Mouse (Mus musculus) CH12.LX (cell line): ENCODE data around the gene Uvssa. TPM values are rescaled to one million over a fixed set of nuclear protein-coding genes. Genes with fewer than 3 reads are reported as not detected.
A peak's percentile ranks its signal among the peaks of the same experiment; 100 is the strongest.

Experiments used
- DNase-seq: peaks from one replicate; pipeline ENCODE4 v3.0.0-alpha.2; 2013; ENCODE audit errors: extremely low read depth
- H3K27ac ChIP-seq: 2 replicates; pipeline ENCODE4 v1.5.1; 2012; ENCODE audit warnings: low read depth, mild to moderate bottlenecking, control low read depth, moderate library complexity; ENCODE audit not compliant: insufficient read depth
- H3K27me3 ChIP-seq: replicated peaks from 2 replicates; pipeline ENCODE3; 2012; ENCODE audit warnings: inconsistent platforms
- H3K36me3 ChIP-seq, 2 experiments: replicated peaks in 1 of 2; 2 replicates each; pipeline versions ENCODE3 to v1.6.1; 2012; ENCODE audit warnings: inconsistent platforms in 1 of 2, low read length in 1 of 2, mild to moderate bottlenecking in 1 of 2, mixed read lengths in 1 of 2, moderate library complexity in 1 of 2; ENCODE audit not compliant: control insufficient read depth in 1 of 2, insufficient read depth in 1 of 2
- H3K4me1 ChIP-seq, 2 experiments: 2 replicates each; pipeline ENCODE4 v1.6.1; 2012; ENCODE audit warnings: inconsistent platforms in 1 of 2, moderate library complexity in 1 of 2; ENCODE audit not compliant: insufficient read depth in 2 of 2, control insufficient read depth in 1 of 2
- H3K4me2 ChIP-seq: 2 replicates; pipeline ENCODE4 v1.6.1; 2012; ENCODE audit warnings: low read depth, mild to moderate bottlenecking, control low read depth; ENCODE audit not compliant: poor library complexity, insufficient read depth, severe bottlenecking
- H3K4me3 ChIP-seq, 3 experiments: fragments of 150-350 bp in 1 of 3; sonication (generic) in 1 of 3; replicated peaks in 1 of 3; 2 replicates each; pipeline versions ENCODE3 to v1.5.1; 2011 to 2012; ENCODE audit warnings: low read depth in 2 of 3, low read length in 2 of 3, mild to moderate bottlenecking in 2 of 3, moderate library complexity in 2 of 3, control low read depth in 1 of 3, improper control_type of control experiment in 1 of 3, inconsistent platforms in 1 of 3, mixed read lengths in 1 of 3; ENCODE audit not compliant: poor library complexity in 1 of 3
- H3K79me2 ChIP-seq: replicated peaks from 2 replicates; pipeline ENCODE4 v1.6.1; 2012; ENCODE audit warnings: mild to moderate bottlenecking, moderate library complexity; ENCODE audit not compliant: control insufficient read depth, poor library complexity, insufficient read depth, severe bottlenecking; ENCODE audit errors: extremely low read depth
- H3K9ac ChIP-seq: 2 replicates; pipeline ENCODE4 v1.6.1; 2012; ENCODE audit warnings: low read depth, mild to moderate bottlenecking, control low read depth, moderate library complexity; ENCODE audit not compliant: insufficient read depth
- H3K9me3 ChIP-seq: replicated peaks from 2 replicates; pipeline ENCODE3; 2012; ENCODE audit warnings: low read length, inconsistent platforms, mixed read lengths
- BHLHE40 ChIP-seq: IDR thresholded peaks from 2 replicates; pipeline ENCODE4 v1.6.1; 2011; ENCODE audit warnings: mild to moderate bottlenecking, low read depth, low read length, improper control_type of control experiment
- CHD1 ChIP-seq: IDR thresholded peaks from 2 replicates; pipeline ENCODE4 v1.6.1; 2012; ENCODE audit warnings: low read depth, low read length, improper control_type of control experiment, inconsistent platforms
- CTCF ChIP-seq, 2 experiments: IDR thresholded peaks in 1 of 2; conservative IDR thresholded peaks in 1 of 2; 2 replicates each; pipeline ENCODE4 v1.5.1; 2011 to 2012; ENCODE audit warnings: low read depth in 2 of 2, low read length in 2 of 2, improper control_type of control experiment in 1 of 2, inconsistent platforms in 1 of 2, mild to moderate bottlenecking in 1 of 2, moderate library complexity in 1 of 2
- E2F4 ChIP-seq: IDR thresholded peaks from 2 replicates; pipeline ENCODE4 v1.6.1; 2011; ENCODE audit warnings: low read depth, low read length, improper control_type of control experiment; ENCODE audit not compliant: insufficient replicate concordance
- ELF1 ChIP-seq: IDR thresholded peaks from 2 replicates; pipeline ENCODE4 v1.6.1; 2014; ENCODE audit warnings: low read depth, mild to moderate bottlenecking, inconsistent platforms, low read length, improper control_type of control experiment
- GABPA ChIP-seq: IDR thresholded peaks from 2 replicates; pipeline ENCODE4 v1.6.1; 2012; ENCODE audit warnings: low read depth, low read length, improper control_type of control experiment, inconsistent platforms; ENCODE audit not compliant: insufficient replicate concordance
- HCFC1 ChIP-seq: IDR thresholded peaks from 2 replicates; pipeline ENCODE4 v1.6.1; 2012; ENCODE audit warnings: low read depth, mild to moderate bottlenecking, inconsistent platforms, low read length, improper control_type of control experiment
- JUN ChIP-seq: IDR thresholded peaks from 2 replicates; pipeline ENCODE4 v1.6.1; 2011; ENCODE audit warnings: low read depth, mild to moderate bottlenecking, low read length, improper control_type of control experiment, moderate library complexity; ENCODE audit not compliant: insufficient read depth
- KAT2A ChIP-seq: IDR thresholded peaks from 2 replicates; pipeline ENCODE4 v1.6.1; 2012; ENCODE audit warnings: low read length, improper control_type of control experiment, inconsistent platforms; ENCODE audit not compliant: insufficient replicate concordance
- MAX ChIP-seq: IDR thresholded peaks from 2 replicates; pipeline ENCODE4 v1.6.1; 2011; ENCODE audit warnings: low read length, improper control_type of control experiment
- MAZ ChIP-seq: IDR thresholded peaks from 2 replicates; pipeline ENCODE4 v1.6.1; 2012; ENCODE audit warnings: low read depth, mild to moderate bottlenecking, inconsistent platforms, low read length, improper control_type of control experiment, moderate library complexity
- MEF2A ChIP-seq: IDR thresholded peaks from 2 replicates; pipeline ENCODE4 v1.6.1; 2014; ENCODE audit warnings: low read depth, mild to moderate bottlenecking, inconsistent platforms, low read length, improper control_type of control experiment, borderline replicate concordance
- MXI1 ChIP-seq: IDR thresholded peaks from 2 replicates; pipeline ENCODE4 v1.6.1; 2011; ENCODE audit warnings: mild to moderate bottlenecking, low read depth, low read length, improper control_type of control experiment
- MYC ChIP-seq: IDR thresholded peaks from 2 replicates; pipeline ENCODE4 v1.6.1; 2011; ENCODE audit warnings: low read depth, mild to moderate bottlenecking, improper control_type of control experiment, low read length
- NELFE ChIP-seq: IDR thresholded peaks from 2 replicates; pipeline ENCODE4 v1.6.1; 2011; ENCODE audit warnings: low read depth, low read length, improper control_type of control experiment
- NRF1 ChIP-seq: IDR thresholded peaks from 2 replicates; pipeline ENCODE4 v1.6.1; 2014; ENCODE audit warnings: low read depth, mild to moderate bottlenecking, inconsistent platforms, low read length, improper control_type of control experiment, moderate library complexity
- PAX5 ChIP-seq: IDR thresholded peaks from 2 replicates; pipeline ENCODE4 v1.6.1; 2012; ENCODE audit warnings: low read length, inconsistent platforms, mixed read lengths
- POLR2A ChIP-seq: IDR thresholded peaks from 2 replicates; pipeline ENCODE4 v1.6.1; 2011; ENCODE audit warnings: low read depth, mild to moderate bottlenecking, improper control_type of control experiment, low read length
- POLR2AphosphoS2 ChIP-seq: IDR thresholded peaks from 2 replicates; pipeline ENCODE4 v1.6.1; 2011; ENCODE audit warnings: low read depth, low read length, improper control_type of control experiment
- RAD21 ChIP-seq: IDR thresholded peaks from 2 replicates; pipeline ENCODE4 v1.6.1; 2011; ENCODE audit warnings: low read depth, mild to moderate bottlenecking, low read length, improper control_type of control experiment, moderate library complexity
- SMC3 ChIP-seq: IDR thresholded peaks from 2 replicates; pipeline ENCODE4 v1.6.1; 2011; ENCODE audit warnings: low read depth, low read length, improper control_type of control experiment
- TCF12 ChIP-seq: IDR thresholded peaks from 2 replicates; pipeline ENCODE4 v1.6.1; 2014; ENCODE audit warnings: low read depth, mild to moderate bottlenecking, inconsistent platforms, low read length, improper control_type of control experiment
- USF1 ChIP-seq: IDR thresholded peaks from 2 replicates; pipeline ENCODE4 v1.6.1; 2014; ENCODE audit warnings: low read depth, mild to moderate bottlenecking, inconsistent platforms, low read length, improper control_type of control experiment
- USF2 ChIP-seq: conservative IDR thresholded peaks from 2 replicates; pipeline ENCODE4 v1.6.1; 2011; ENCODE audit warnings: low read depth, low read length, improper control_type of control experiment
- ZC3H11A ChIP-seq: IDR thresholded peaks from 2 replicates; pipeline ENCODE4 v1.6.1; 2012; ENCODE audit warnings: low read depth, mild to moderate bottlenecking, inconsistent platforms, low read length, improper control_type of control experiment
- ZKSCAN1 ChIP-seq: IDR thresholded peaks from 2 replicates; pipeline ENCODE4 v1.6.1; 2012; ENCODE audit warnings: low read depth, inconsistent platforms, low read length, improper control_type of control experiment, borderline replicate concordance
- ZMIZ1 ChIP-seq: IDR thresholded peaks from 2 replicates; pipeline ENCODE4 v1.6.1; 2012; ENCODE audit warnings: low read depth, mild to moderate bottlenecking, inconsistent platforms, low read length, improper control_type of control experiment
- ZNF384 ChIP-seq: IDR thresholded peaks from 2 replicates; pipeline ENCODE4 v1.6.1; 2012; ENCODE audit warnings: low read depth, low read length, improper control_type of control experiment, inconsistent platforms
- dilution Hi-C: fragments of 300-500 bp; cut with MboI; formaldehyde crosslinking; loops from 2 replicates; pipeline ENCODE4 v1.14.3; 2020; ENCODE audit warnings: low sequenced_read_pairs; ENCODE audit not compliant: extremely low pct_unique_long_range_greater_than_20kb, extremely low pct_ligation_motif_present
- in situ Hi-C: fragments of 300-500 bp; cut with MboI; formaldehyde crosslinking; loops from 3 replicates; pipeline ENCODE4 v1.14.3; 2019; ENCODE audit warnings: low sequenced_read_pairs, low pct_ligation_motif_present, low pct_unique_long_range_greater_than_20kb, mixed read lengths
- polyA plus RNA-seq: library from polyadenylated mRNA; unstranded; fragments of >175 nt; gene quantifications from 2 replicates; pipeline ENCODE4 v1.2.1, GENCODE M21; 2012; ENCODE audit warnings: low read depth; ENCODE audit not compliant: insufficient read length
- total RNA-seq, 2 experiments: library from RNA; depleted of rRNA; stranded (reverse); fragments of 300-350 nt in 1 of 2; fragments of >200 nt in 1 of 2; gene quantifications; 2 replicates each; pipeline ENCODE4 v1.2.3; 2012 to 2014

The Uvssa gene
- total and polyA plus RNA-seq, 3 experiments, result 2.6 to 5.8 (median 2.9) TPM

- no peak overlapping the region for H3K4me3 ChIP-seq
- H3K4me1 ChIP-seq, result no peaks in the 10 kb centered on the region
- in situ Hi-C loops, result no loop called here
- H3K9ac ChIP-seq, result no peak overlapping the region
- H3K79me2 ChIP-seq, result no peaks in the 10 kb centered on the region
- TF ChIP-seq ZNF384 (no peak), GABPA (no peak), CHD1 (no peak), ELF1 (no peak), KAT2A (no peak), E2F4 (no peak)
- TF ChIP-seq, all 38 proteins: peak for 0
- dilution Hi-C loops, result no loop called here
- Histone ChIP-seq H3K9me3 (no peaks in the 10 kb centered on the region), H3K4me2 (no peak overlapping the region), H3K36me3 (peaks cover 40 to 82% of the 10 kb centered on the region in 2 experiments), H3K27ac (no peak overlapping the region), H3K27me3 (no peaks in the 10 kb centered on the region)
- DNase-seq, result no peak
Observed at GRCm38 (mm10) chr5:33387550-33387949, 9.2 kb downstream of the Uvssa start.

- dilution Hi-C loops (no loop called here), in situ Hi-C loops (loop anchor here (5.0 kb wide), 1 partner anchor 193 kb away; no protein-coding TSS in a partner anchor)
- H3K4me1 ChIP-seq, result no peaks in the 10 kb centered on the region
- no peak overlapping the region for H3K4me2 ChIP-seq
- no peak for TF ChIP-seq PAX5
- TF ChIP-seq POLR2A, result no peak
- TF ChIP-seq ZMIZ1, result no peak
- no peak for TF ChIP-seq USF2
- TF ChIP-seq GABPA, result no peak
- TF ChIP-seq MAZ, result no peak
- TF ChIP-seq TCF12, result peak; percentile 49; the same call in 1 of the 2 replicates
- peak; percentile 76; the same call in 1 of the 2 replicates for TF ChIP-seq NELFE
- TF ChIP-seq RAD21, result peak; percentile 94
- TF ChIP-seq MXI1, result no peak
- no peak for TF ChIP-seq ZNF384
- peak; percentile 67 for TF ChIP-seq ZC3H11A
- TF ChIP-seq BHLHE40, result no peak
- no peak for TF ChIP-seq ZKSCAN1
- TF ChIP-seq CHD1, result no peak
- TF ChIP-seq MAX, result no peak; the same call in 1 of the 2 replicates
- no peak for TF ChIP-seq JUN
- 0 out of 2 replicates have a peak, but pooled peaks have one; percentile 20 for TF ChIP-seq NRF1
- TF ChIP-seq MEF2A, result no peak
- peak; percentile 85 to 100 for TF ChIP-seq CTCF (conservative IDR thresholded peaks at IDR 0.05 in 1 of 2, IDR thresholded peaks at IDR 0.05 in 1 of 2; ENCODE audit: low read depth in 2 of 2, low read length in 2 of 2)
- TF ChIP-seq SMC3, result peak; percentile 94
- no peak for TF ChIP-seq POLR2AphosphoS2
- peak; percentile 75; the same call in 1 of the 2 replicates for TF ChIP-seq MYC
- no peak for TF ChIP-seq HCFC1
- no peak for TF ChIP-seq USF1
- H3K27me3 ChIP-seq, result no peaks in the 10 kb centered on the region
- H3K79me2 ChIP-seq, result no peaks in the 10 kb centered on the region
- no peak overlapping the region for H3K4me3 ChIP-seq
- no peak overlapping the region for H3K27ac ChIP-seq
- H3K9me3 ChIP-seq, result no peaks in the 10 kb centered on the region
- H3K36me3 ChIP-seq, result peaks cover 39 to 85% of the 10 kb centered on the region in 2 experiments
- no peak overlapping the region for H3K9ac ChIP-seq
- DNase-seq, result peak; percentile 74
Observed at GRCm38 (mm10) chr5:33393803-33394202, 15.5 kb downstream of the Uvssa start.
